Mouse (Mus musculus): Measurements from ENCODE around the gene Apaf1. TPM values are rescaled to one million over a fixed set of nuclear protein-coding genes. Genes with fewer than 3 reads are reported as not detected.

The Apaf1 gene
- 40.1 TPM for polyA plus RNA-seq (2017; shearing (Covaris generic))

GRCm38 (mm10) chr10:91082550-91083392 lies at the start of gene Apaf1, which contains the start of gene Ikbip:
Gene Apaf1, minus strand, starts transcription at chr10:91082770.
Gene Ikbip, plus strand, starts transcription at chr10:91082940.

DNA sequence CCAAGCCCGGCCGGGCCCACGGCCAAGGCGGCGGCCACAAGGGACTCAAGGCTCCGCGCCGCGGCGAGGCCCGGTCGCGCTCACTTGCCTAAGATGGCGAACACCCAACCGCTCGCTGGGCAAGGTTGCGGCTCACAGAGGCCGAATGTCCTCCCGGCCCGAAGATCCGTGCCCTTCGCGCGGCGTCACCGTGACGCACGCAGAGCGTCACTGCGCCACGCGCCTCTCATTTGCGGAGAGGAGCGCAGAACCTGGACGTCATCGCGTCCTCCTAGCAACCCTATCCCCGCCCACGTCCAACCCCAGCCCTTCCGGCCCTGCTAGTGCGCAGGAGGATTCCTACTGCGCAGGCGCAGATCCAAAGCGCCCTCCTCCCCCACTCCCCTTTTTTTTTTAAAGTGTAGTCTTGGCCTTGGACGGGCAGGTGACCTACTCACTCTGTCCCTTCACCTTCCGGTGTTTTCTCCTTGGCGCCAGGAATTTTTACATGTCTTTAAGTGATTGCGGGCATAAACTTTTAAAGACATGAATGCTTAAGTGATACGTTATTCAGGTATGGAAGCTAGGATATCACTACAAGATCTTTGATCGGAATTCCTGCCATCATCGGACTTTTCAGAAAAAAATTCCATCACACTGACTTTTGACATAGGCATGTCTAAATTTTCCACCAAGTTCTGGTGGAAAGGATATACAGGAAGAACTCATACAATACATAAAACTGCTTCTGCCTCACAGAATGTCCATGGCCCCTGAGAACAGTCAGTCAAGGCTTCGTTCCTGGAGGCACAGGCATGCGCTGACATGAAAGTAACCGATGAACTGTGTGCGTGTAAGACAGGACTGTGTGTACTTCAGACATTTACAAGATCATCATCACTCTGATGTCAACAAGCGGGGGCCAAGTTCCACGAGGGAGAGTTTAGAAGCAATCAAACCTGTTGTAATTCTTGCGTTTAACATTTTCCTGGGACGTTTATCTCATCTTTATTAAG lies 41.6 kb upstream of the Apaf1 start, which contains the start of gene Slc25a3:
Gene Slc25a3 (minus strand): TSS at position 232 of the 995 bp plus-strand sequence.

Other genes with a start within 250 kb of the Apaf1 start
- 13.5 TPM for gene Ikbip, start 170 bp upstream of the Apaf1 start, polyA plus RNA-seq (2017; shearing (Covaris generic))
- 345 TPM for gene Slc25a3, start 41.3 kb upstream of the Apaf1 start, polyA plus RNA-seq (2017; shearing (Covaris generic))
- 43.0 TPM for gene Tmpo, start 98.5 kb upstream of the Apaf1 start, polyA plus RNA-seq (2017; shearing (Covaris generic))